Mouse (Mus musculus): ENCODE data around the gene Ros1.

DNA sequence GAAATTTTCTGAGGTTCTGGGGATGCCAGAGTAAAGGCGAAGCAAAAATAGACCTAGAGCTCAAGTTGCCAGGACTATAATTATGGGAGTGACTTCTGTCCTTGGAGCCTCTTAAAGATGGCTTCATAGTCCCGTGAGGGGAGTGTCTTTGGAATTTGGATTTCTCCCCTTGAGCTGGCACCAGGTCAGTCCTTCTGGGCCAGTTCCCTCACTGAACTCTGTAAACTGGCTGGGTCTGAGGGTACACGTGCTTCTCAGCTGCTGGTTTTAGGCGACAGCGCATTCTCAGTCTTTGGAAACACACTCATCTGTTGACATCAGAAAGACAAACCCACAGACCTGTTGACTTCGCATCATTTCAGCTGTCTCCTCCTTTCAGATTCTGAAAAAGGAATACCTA lies 108.4 kb downstream of the Ros1 start:
- no peak for TF ChIP-seq TCF12 (IDR thresholded peaks at IDR 0.05; ENCODE audit: insufficient read depth, poor library complexity, severe bottlenecking)
- no peak for TF ChIP-seq CEBPB (IDR thresholded peaks at IDR 0.05; ENCODE audit: insufficient read depth, poor library complexity, severe bottlenecking)
- no peak for TF ChIP-seq POLR2A (IDR thresholded peaks at IDR 0.05; ENCODE audit: insufficient read length, low read depth)
- TF ChIP-seq MAX (IDR thresholded peaks at IDR 0.05; ENCODE audit: low read depth): no peak
- no peak for TF ChIP-seq MYOD1 (IDR thresholded peaks at IDR 0.05; ENCODE audit: control insufficient read depth in 1 of 3, insufficient read length in 2 of 3, low read depth in 2 of 3)
- TF ChIP-seq E2F4 (IDR thresholded peaks at IDR 0.05; ENCODE audit: insufficient read depth): no peak
- TF ChIP-seq POLR2AphosphoS2 (IDR thresholded peaks at IDR 0.05; ENCODE audit: insufficient read length, low read depth): no peak
- no peak for TF ChIP-seq SRF (IDR thresholded peaks at IDR 0.05; ENCODE audit: control insufficient read depth, insufficient read length, low read depth)
- no peak for TF ChIP-seq USF1 (IDR thresholded peaks at IDR 0.05; ENCODE audit: low read depth)
- no peak for TF ChIP-seq TCF3 (IDR thresholded peaks at IDR 0.05; ENCODE audit: insufficient read length, low read depth)

Data from myocyte (in vitro differentiated cells).